Mouse (Mus musculus) induced T-regulatory cell, adult 2 months (primary cell): ENCODE measurements around the gene Gzmm.
"Not testable (repeated sequence)": the region's sequence is repeated elsewhere in the genome, so short reads cannot be mapped to it uniquely, and the experiment has no call there.

Source experiments
- DNase-seq: peaks from one replicate; pipeline ENCODE4 v3.0.0-alpha.2; 2012; ENCODE audit warnings: low read depth

The Gzmm gene

GRCm38 (mm10) chr10:79681591-79682245 lies 7.1 kb upstream of the Gzmm start, which contains the start of gene Cdc34:
Gene Cdc34, plus strand, starts transcription at chr10:79682195.
- peak; percentile 98 for DNase-seq

- peak; percentile 55 for DNase-seq
Measured at GRCm38 (mm10) chr10:79682551-79682915, 6.3 kb upstream of the Gzmm start.

- peak; percentile 74 for DNase-seq
Measured at GRCm38 (mm10) chr10:79682916-79683582, 5.8 kb upstream of the Gzmm start.

- no peak for DNase-seq
Measured at GRCm38 (mm10) chr10:79683726-79684640, 4.8 kb upstream of the Gzmm start.

- no peak for DNase-seq
Measured at GRCm38 (mm10) chr10:79684770-79685600, 3.8 kb upstream of the Gzmm start.

GRCm38 (mm10) chr10:79686219-79686618 lies 2.6 kb upstream of the Gzmm start:
- no peak for DNase-seq

GRCm38 (mm10) chr10:79686691-79687090 lies 2.1 kb upstream of the Gzmm start:
- no peak for DNase-seq

- DNase-seq, result no peak
Measured at GRCm38 (mm10) chr10:79687513-79687912, 1.3 kb upstream of the Gzmm start.

- DNase-seq, result no peak
Measured at GRCm38 (mm10) chr10:79689178-79689577, 358 bp downstream of the Gzmm start.

GRCm38 (mm10) chr10:79691986-79692548 lies 3.2 kb downstream of the Gzmm start:
- DNase-seq, result peak; percentile 47

GRCm38 (mm10) chr10:79693580-79694378 lies 5.0 kb downstream of the Gzmm start:
- no peak for DNase-seq

- DNase-seq, result no peak
Measured at GRCm38 (mm10) chr10:79694379-79694655, 5.5 kb downstream of the Gzmm start.

GRCm38 (mm10) chr10:79695231-79696128 lies 6.7 kb downstream of the Gzmm start:
- DNase-seq, result peak; percentile 79

- no peak for DNase-seq
Measured at GRCm38 (mm10) chr10:79696129-79696651, 7.4 kb downstream of the Gzmm start.

GRCm38 (mm10) chr10:79697916-79698315 lies 9.1 kb downstream of the Gzmm start:
- no peak for DNase-seq

GRCm38 (mm10) chr10:79698459-79698858 lies 9.6 kb downstream of the Gzmm start:
- DNase-seq, result no peak

GRCm38 (mm10) chr10:79700676-79701075 lies 11.9 kb downstream of the Gzmm start:
- no peak for DNase-seq

- DNase-seq, result no peak
Measured at GRCm38 (mm10) chr10:79701443-79702129, 12.8 kb downstream of the Gzmm start.

- DNase-seq, result not testable (repeated sequence)
Measured at GRCm38 (mm10) chr10:79702970-79703369, 14.2 kb downstream of the Gzmm start.
